Mouse (Mus musculus): Measurements from ENCODE around the gene Rundc3b.

Gene Rundc3b

DNA sequence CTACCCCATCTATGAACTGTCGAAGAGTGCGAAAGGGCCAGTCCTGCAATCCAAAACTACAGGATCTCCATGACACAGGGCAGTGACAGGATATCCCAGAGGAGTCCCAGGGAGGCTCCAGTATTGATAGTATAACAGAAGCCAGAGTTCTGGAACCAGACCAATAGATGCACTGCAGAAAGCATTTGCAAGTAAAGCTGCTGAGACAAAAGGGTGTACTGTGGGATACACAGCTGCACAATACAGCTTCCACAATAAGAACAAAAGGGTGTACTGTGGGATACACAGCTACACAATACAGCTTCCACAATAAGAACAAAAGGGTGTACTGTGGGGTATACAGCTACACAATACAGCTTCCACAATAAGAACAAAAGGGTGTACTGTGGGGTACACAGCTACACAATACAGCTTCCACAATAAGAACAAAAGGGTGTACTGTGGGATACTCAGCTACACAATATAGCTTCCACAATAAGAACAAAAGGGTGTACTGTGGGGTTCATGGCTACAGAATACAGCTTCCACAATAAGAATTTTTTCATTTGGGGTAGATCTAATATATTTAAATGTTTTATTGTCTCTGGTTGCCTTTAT is 134.0 kb downstream of the Rundc3b start:
- no peak for DNase-seq (ENCODE audit: low spot score in 2 of 2)

DNA sequence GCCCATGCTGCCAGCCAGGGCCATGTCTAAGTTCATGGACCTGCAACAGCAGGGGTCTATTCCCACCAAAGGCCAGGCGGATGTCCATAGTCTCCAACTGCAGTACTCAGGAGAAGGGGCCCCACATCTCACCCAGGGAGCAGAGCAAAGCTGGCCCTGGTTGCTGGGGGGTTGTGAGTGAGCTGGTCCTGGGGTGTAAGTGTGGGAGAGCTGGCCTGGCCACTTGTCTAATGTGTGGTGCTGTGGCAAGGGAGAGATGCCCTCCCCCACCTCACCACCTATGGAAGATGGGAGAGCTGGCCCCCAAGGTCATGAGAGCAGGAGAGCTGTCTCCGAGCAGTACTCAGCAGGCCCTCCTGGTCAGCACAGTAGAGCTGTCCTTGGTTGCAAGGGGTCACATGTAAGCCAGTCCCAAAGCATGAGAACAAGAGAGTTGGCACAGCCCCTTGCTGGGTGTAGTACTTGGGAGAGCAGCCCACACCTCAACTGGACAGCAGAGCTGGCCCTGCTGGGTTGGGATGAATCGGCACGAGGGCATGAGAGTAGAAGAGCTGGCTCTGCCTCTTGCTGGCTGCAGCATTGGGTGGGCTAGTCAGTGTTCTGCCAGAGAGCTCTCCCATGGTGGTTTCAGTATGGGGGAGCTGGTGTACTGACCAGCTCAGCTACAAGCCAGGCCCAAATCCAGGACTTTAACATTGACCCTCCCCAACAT is 134.6 kb downstream of the Rundc3b start:
- no peak for DNase-seq (ENCODE audit: low spot score in 2 of 2)

DNA sequence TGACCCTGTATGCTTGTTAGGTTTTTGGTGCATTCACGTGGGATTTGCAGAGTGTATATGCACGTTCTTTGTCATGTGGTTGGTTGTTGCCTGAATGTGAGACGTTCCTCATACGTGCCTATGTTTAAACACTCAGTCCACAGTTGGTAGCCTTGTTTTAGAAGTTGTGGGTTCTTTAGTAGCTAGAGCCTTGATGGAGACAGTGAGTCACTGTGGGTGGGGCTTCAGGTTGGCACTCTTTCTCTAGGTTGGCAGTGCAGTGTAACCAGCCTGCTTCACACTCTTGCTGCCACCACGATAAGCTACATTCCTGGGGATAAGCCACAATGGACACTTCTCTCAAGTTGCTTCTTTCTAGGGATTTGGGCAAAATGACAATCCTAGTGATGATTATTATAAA is 166.2 kb downstream of the Rundc3b start:
- DNase-seq (ENCODE audit: low spot score in 2 of 2), result no peak

DNA sequence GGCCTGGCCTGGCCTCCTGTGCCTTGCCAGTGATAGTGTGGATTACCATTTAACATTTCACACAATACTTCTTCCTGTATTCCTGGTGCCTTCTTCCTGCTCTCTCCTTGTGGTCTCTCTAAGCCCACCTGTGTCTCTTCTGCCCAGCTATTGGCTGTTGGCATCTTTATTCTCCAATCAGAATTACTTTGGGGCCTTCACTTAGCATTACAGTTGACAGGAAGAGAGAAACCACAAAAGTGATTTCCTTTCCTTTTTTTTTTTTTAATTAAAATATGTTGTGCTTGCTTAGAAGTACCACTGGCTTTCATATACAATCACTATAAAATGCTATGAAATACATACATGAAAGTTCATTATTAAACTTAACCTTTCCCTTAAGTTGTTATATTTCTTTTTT is 167.2 kb downstream of the Rundc3b start:
- DNase-seq (ENCODE audit: low spot score in 2 of 2), result no peak
